Mouse (Mus musculus): ENCODE results near the gene Kctd11. TPM values are rescaled to one million over a fixed set of nuclear protein-coding genes. Genes with fewer than 3 reads are reported as not detected.

The Kctd11 gene
- polyA plus RNA-seq, 1 experiment from 2014 or later = 1.0 TPM

- Histone ChIP-seq H3K9me3 (ENCODE audit: control insufficient read depth, low read length) (no peaks in the 10 kb centered on the region), H3K36me3 (ENCODE audit: control insufficient read depth, insufficient read depth, low read length) (peaks cover 8% of the 10 kb centered on the region), H3K4me2 (ENCODE audit: low read length) (peak within 1 kb of the TSS; percentile 99), H3K4me1 (ENCODE audit: control insufficient read depth, insufficient read depth, low read length) (peaks cover 34% of the 10 kb centered on the region), H3K27me3 (ENCODE audit: control insufficient read depth, insufficient read depth, low read length) (no peaks in the 10 kb centered on the region), H3K27ac (replicated peaks; ENCODE audit: low read depth, low read length) (peak within 1 kb of the TSS; percentile 96), H3K9ac (replicated peaks; ENCODE audit: low read length) (peak within 1 kb of the TSS; percentile 95), H3K4me3 (replicated peaks; ENCODE audit: low read depth, low read length) (peak within 1 kb of the TSS; percentile 94)
- ATAC-seq (ENCODE audit: low FRiP score, low TSS enrichment) (peak; percentile 87), DNase-seq (peak; percentile 98)
- under 1% methylated on average over 34 of the region's 34 CpGs for WGBS
Measured at GRCm38 (mm10) chr11:69837952-69838713, 43.1 kb downstream of the Kctd11 start, which contains the start of gene Tmem256. TSS of gene Tmem256 (plus strand) at chr11:69838514.

DNA sequence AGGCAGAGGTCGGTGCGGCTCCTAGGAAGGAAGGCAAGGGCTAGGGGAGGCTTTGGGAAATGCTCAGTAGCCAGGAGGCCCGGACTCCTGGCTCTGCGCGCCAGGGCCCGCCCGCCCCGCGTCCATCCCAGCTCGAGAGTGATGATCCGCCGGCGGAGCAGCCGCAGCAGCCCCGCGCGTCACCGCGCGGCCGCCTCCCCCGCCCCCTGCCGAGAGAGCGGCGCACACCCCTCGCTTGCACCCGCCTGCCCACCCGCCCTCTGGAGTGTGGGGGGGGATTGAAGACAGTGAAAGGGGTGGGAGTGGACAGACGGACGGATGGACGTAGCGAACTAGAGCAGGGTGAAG, 43.6 kb downstream of the Kctd11 start, which contains the start of gene Nlgn2:
Gene Nlgn2 (minus strand): TSS at position 181 of the 348 bp plus-strand sequence.
- peak within 1 kb of the TSS; percentile 94 for H3K4me3 ChIP-seq (replicated peaks; ENCODE audit: low read depth, low read length)
- peaks cover 14% of the 10 kb centered on the region for H3K36me3 ChIP-seq (ENCODE audit: control insufficient read depth, insufficient read depth, low read length)
- peaks cover 34% of the 10 kb centered on the region for H3K4me1 ChIP-seq (ENCODE audit: control insufficient read depth, insufficient read depth, low read length)
- 0% methylated on average over 32 of the region's 32 CpGs for WGBS
- H3K27me3 ChIP-seq (ENCODE audit: control insufficient read depth, insufficient read depth, low read length) = no peaks in the 10 kb centered on the region
- peak within 1 kb of the TSS; percentile 95 for H3K9ac ChIP-seq (replicated peaks; ENCODE audit: low read length)
- ATAC-seq (ENCODE audit: low FRiP score, low TSS enrichment) = peak; percentile 79; the same call in 1 of the 2 replicates
- peak; percentile 93 for DNase-seq
- no peaks in the 10 kb centered on the region for H3K9me3 ChIP-seq (ENCODE audit: control insufficient read depth, low read length)
- H3K4me2 ChIP-seq (ENCODE audit: low read length) = peak within 1 kb of the TSS; percentile 99
- peak within 1 kb of the TSS; percentile 96 for H3K27ac ChIP-seq (replicated peaks; ENCODE audit: low read depth, low read length)

- peak; percentile 72 for DNase-seq
- Histone ChIP-seq H3K36me3 (ENCODE audit: control insufficient read depth, insufficient read depth, low read length) (peaks cover 20% of the 10 kb centered on the region), H3K27ac (replicated peaks; ENCODE audit: low read depth, low read length) (peak overlapping the region; percentile 96), H3K9me3 (ENCODE audit: control insufficient read depth, low read length) (no peaks in the 10 kb centered on the region), H3K27me3 (ENCODE audit: control insufficient read depth, insufficient read depth, low read length) (no peaks in the 10 kb centered on the region), H3K4me3 (replicated peaks; ENCODE audit: low read depth, low read length) (peak overlapping the region; percentile 94), H3K4me2 (ENCODE audit: low read length) (peak overlapping the region; percentile 99), H3K9ac (replicated peaks; ENCODE audit: low read length) (peak overlapping the region; percentile 95), H3K4me1 (ENCODE audit: control insufficient read depth, insufficient read depth, low read length) (peaks cover 34% of the 10 kb centered on the region)
- ATAC-seq (ENCODE audit: low FRiP score, low TSS enrichment) = peak; percentile 6; the same call in 1 of the 2 replicates
- under 1% methylated on average over 52 of the region's 52 CpGs for WGBS
Measured at GRCm38 (mm10) chr11:69836703-69837576, 44.3 kb downstream of the Kctd11 start.

DNA sequence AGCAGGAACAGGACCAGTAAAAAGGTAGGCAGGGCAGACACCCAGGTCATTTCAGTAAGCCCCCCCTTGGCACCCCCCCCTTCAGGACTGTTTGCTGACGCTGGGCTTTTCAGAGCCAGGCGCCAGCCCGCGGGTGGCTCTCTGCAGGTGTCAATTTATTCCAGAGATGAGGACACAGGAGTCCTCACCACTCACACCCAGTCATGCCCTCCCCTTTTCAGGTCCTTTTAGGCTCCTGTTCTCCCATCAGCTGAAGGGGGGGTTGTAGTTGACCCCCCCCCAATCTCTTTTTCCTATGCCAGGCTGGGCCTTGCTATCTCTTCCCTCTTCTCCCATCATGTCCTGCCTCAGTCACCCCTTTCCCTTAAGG, 45.3 kb downstream of the Kctd11 start:
- peak overlapping the region; percentile 95 for H3K9ac ChIP-seq (replicated peaks; ENCODE audit: low read length)
- H3K4me1 ChIP-seq (ENCODE audit: control insufficient read depth, insufficient read depth, low read length) = peaks cover 34% of the 10 kb centered on the region
- WGBS = 2% methylated on average over 4 of the region's 4 CpGs
- ATAC-seq (ENCODE audit: low FRiP score, low TSS enrichment) (no peak), DNase-seq (peak; percentile 29)
- H3K4me2 ChIP-seq (ENCODE audit: low read length) = peak overlapping the region; percentile 99
- no peaks in the 10 kb centered on the region for H3K27me3 ChIP-seq (ENCODE audit: control insufficient read depth, insufficient read depth, low read length)
- H3K4me3 ChIP-seq (replicated peaks; ENCODE audit: low read depth, low read length) = peak overlapping the region; percentile 94
- H3K9me3 ChIP-seq (ENCODE audit: control insufficient read depth, low read length) = no peaks in the 10 kb centered on the region
- peaks cover 29% of the 10 kb centered on the region for H3K36me3 ChIP-seq (ENCODE audit: control insufficient read depth, insufficient read depth, low read length)
- H3K27ac ChIP-seq (replicated peaks; ENCODE audit: low read depth, low read length) = peak overlapping the region; percentile 96

GRCm38 (mm10) chr11:69835326-69835965, 45.8 kb downstream of the Kctd11 start:
- Histone ChIP-seq H3K27ac (replicated peaks; ENCODE audit: low read depth, low read length) (peak overlapping the region; percentile 96), H3K27me3 (ENCODE audit: control insufficient read depth, insufficient read depth, low read length) (no peaks in the 10 kb centered on the region), H3K36me3 (ENCODE audit: control insufficient read depth, insufficient read depth, low read length) (peaks cover 34% of the 10 kb centered on the region), H3K9me3 (ENCODE audit: control insufficient read depth, low read length) (no peaks in the 10 kb centered on the region), H3K4me3 (replicated peaks; ENCODE audit: low read depth, low read length) (peak overlapping the region; percentile 94), H3K9ac (replicated peaks; ENCODE audit: low read length) (peak overlapping the region; percentile 95), H3K4me1 (ENCODE audit: control insufficient read depth, insufficient read depth, low read length) (peaks cover 34% of the 10 kb centered on the region), H3K4me2 (ENCODE audit: low read length) (peak overlapping the region; percentile 99)
- under 1% methylated on average over 9 of the region's 9 CpGs for WGBS
- DNase-seq (peak; percentile 64), ATAC-seq (ENCODE audit: low FRiP score, low TSS enrichment) (no peak)

- no peak for ATAC-seq (ENCODE audit: low FRiP score, low TSS enrichment)
- Histone ChIP-seq H3K9ac (replicated peaks; ENCODE audit: low read length) (peak overlapping the region; percentile 95), H3K36me3 (ENCODE audit: control insufficient read depth, insufficient read depth, low read length) (peaks cover 41% of the 10 kb centered on the region), H3K4me2 (ENCODE audit: low read length) (peak overlapping the region; percentile 99), H3K27ac (replicated peaks; ENCODE audit: low read depth, low read length) (peak overlapping the region; percentile 96), H3K27me3 (ENCODE audit: control insufficient read depth, insufficient read depth, low read length) (no peaks in the 10 kb centered on the region), H3K4me1 (ENCODE audit: control insufficient read depth, insufficient read depth, low read length) (peaks cover 30% of the 10 kb centered on the region), H3K9me3 (ENCODE audit: control insufficient read depth, low read length) (no peaks in the 10 kb centered on the region), H3K4me3 (replicated peaks; ENCODE audit: low read depth, low read length) (peak overlapping the region; percentile 94)
- DNase-seq = peak; percentile 71
- 5% methylated on average over 47 of the region's 48 CpGs for WGBS
Measured at GRCm38 (mm10) chr11:69834001-69834549, 47.1 kb downstream of the Kctd11 start.

GRCm38 (mm10) chr11:69833554-69833953, 47.7 kb downstream of the Kctd11 start:
- Histone ChIP-seq H3K9ac (replicated peaks; ENCODE audit: low read length) (peak overlapping the region; percentile 95), H3K4me3 (replicated peaks; ENCODE audit: low read depth, low read length) (peak overlapping the region; percentile 94), H3K9me3 (ENCODE audit: control insufficient read depth, low read length) (no peaks in the 10 kb centered on the region), H3K36me3 (ENCODE audit: control insufficient read depth, insufficient read depth, low read length) (peaks cover 41% of the 10 kb centered on the region), H3K4me1 (ENCODE audit: control insufficient read depth, insufficient read depth, low read length) (peaks cover 27% of the 10 kb centered on the region), H3K27me3 (ENCODE audit: control insufficient read depth, insufficient read depth, low read length) (no peaks in the 10 kb centered on the region), H3K4me2 (ENCODE audit: low read length) (peak overlapping the region; percentile 99), H3K27ac (replicated peaks; ENCODE audit: low read depth, low read length) (peak overlapping the region; percentile 96)
- WGBS = 63% methylated on average over 8 of the region's 8 CpGs
- DNase-seq (no peak), ATAC-seq (ENCODE audit: low FRiP score, low TSS enrichment) (no peak)

GRCm38 (mm10) chr11:69828832-69829231, 52.4 kb downstream of the Kctd11 start:
- H3K4me1 ChIP-seq (ENCODE audit: control insufficient read depth, insufficient read depth, low read length) = peaks cover 4% of the 10 kb centered on the region
- no peak overlapping the region for H3K4me3 ChIP-seq (replicated peaks; ENCODE audit: low read depth, low read length)
- H3K36me3 ChIP-seq (ENCODE audit: control insufficient read depth, insufficient read depth, low read length) = peaks cover 87% of the 10 kb centered on the region
- no peaks in the 10 kb centered on the region for H3K9me3 ChIP-seq (ENCODE audit: control insufficient read depth, low read length)
- ATAC-seq (ENCODE audit: low FRiP score, low TSS enrichment) = no peak
- no peaks in the 10 kb centered on the region for H3K27me3 ChIP-seq (ENCODE audit: control insufficient read depth, insufficient read depth, low read length)
- 55% methylated on average over 5 of the region's 5 CpGs for WGBS
- no peak overlapping the region for H3K9ac ChIP-seq (replicated peaks; ENCODE audit: low read length)
- H3K27ac ChIP-seq (replicated peaks; ENCODE audit: low read depth, low read length) = no peak overlapping the region
- no peak for DNase-seq
- no peak overlapping the region for H3K4me2 ChIP-seq (ENCODE audit: low read length)
